ENCODE assay signal across 8 mouse cellular contexts in the genomic region with DNA sequence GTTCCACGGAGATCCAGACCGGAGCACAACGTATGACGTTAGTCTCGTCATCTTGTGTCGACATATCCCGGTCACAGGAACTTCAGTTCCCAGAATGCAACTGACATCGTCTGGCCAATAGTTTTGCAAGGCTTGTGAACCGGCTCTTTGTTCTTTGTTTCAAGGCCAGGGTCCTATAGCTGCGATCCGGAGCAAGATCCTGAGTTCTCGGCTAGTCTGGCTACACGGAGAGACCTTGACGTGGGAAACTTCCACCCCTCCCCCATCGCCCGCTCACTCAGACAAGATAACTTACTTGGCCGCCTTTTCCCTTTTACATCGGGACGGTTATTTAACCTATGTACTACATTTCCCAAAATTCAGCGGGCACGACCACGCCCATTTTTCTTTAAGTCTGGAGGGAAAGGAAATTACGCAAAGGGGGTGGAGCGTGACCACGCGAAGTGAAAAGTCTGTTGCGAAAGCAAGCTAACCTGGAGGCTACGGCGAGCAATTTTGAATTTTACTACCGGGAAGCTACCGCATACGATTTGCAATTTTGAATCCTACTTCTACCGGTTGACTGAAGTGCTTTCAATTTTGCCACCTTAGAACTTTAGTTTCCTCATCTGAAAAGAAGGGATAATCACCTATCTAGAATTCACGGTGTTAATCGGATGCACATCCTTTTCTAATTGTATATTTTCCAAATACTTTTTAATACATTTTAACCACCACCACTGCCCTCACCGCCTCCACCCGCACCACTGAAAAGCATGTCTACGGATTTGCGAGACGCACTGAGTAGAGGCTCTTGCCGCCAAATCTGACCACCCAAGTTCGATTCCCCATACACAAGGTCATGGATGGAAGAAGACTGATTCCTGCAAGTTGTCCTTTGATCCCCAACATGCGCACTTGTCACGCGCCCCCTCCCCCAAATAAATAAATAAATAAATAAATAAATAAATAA. TPM values are rescaled to one million over a fixed set of nuclear protein-coding genes. Genes with fewer than 3 reads are reported as not detected.
DNase-seq lines count a peak whose midpoint lies in the region; ATAC-seq and TF ChIP-seq lines count a peak whose summit lies in the region.

Ftsj1 (minus strand) TSS at position 73 of the 952 bp plus-strand sequence.

- no peak for TF ChIP-seq CTCF in lung, adult 2 months (IDR thresholded peaks at IDR 0.05; ENCODE audit: insufficient read depth, low read length)

- no peaks in the 10 kb centered on the region for H3K27me3 ChIP-seq in forebrain, embryonic 15.5 days

- H3K27ac ChIP-seq in forebrain, embryonic 15.5 days (replicated peaks): peak within 1 kb of the TSS; percentile 73

- ATAC-seq in forebrain, embryonic 15.5 days (replicated peaks): peak; percentile 94
- peak; percentile 96 for ATAC-seq in neutrophil, adult 5-6 weeks (ENCODE audit: extremely low read depth, insufficient number of reproducible peaks, low FRiP score, poor library complexity, severe bottlenecking)

- WGBS in forebrain, embryonic 15.5 days: 23% methylated on average over 45 of the region's 45 CpGs
- WGBS in lung, adult 2 months: 22% methylated on average over 45 of the region's 45 CpGs

- peak within 1 kb of the TSS; percentile 56 for H3K9ac ChIP-seq in forebrain, embryonic 15.5 days (replicated peaks)

- peaks cover 10% of the 10 kb centered on the region for H3K4me1 ChIP-seq in forebrain, embryonic 15.5 days
- peaks cover 2% of the 10 kb centered on the region; the same call in 1 of the 2 replicates for H3K4me1 ChIP-seq in lung, adult 2 months (ENCODE audit: control insufficient read depth, insufficient read depth, low read length)

- intact Hi-C loops in heart, postnatal 25 days (cut with DNase I): no loop called here

- no peaks in the 10 kb centered on the region for H3K36me3 ChIP-seq in forebrain, embryonic 15.5 days

- peak; percentile 93 for DNase-seq in ES-CJ7 (ENCODE audit: low read depth, low spot score)
- DNase-seq in cerebellum, adult 11 months: peak; percentile 79
- DNase-seq in heart, postnatal 25 days (ENCODE audit: low spot score): peak; percentile 74
- DNase-seq in layer of hippocampus, adult 18-20 months (ENCODE audit: low spot score in 2 of 2): peak; percentile 79 to 89
- DNase-seq in lung, adult 2 months: peak; percentile 75
- DNase-seq in thymus, adult 18-20 months: peak; percentile 68 to 82

- TF ChIP-seq POLR2A in lung, adult 2 months (IDR thresholded peaks at IDR 0.05; ENCODE audit: borderline replicate concordance, extremely low read depth, low read depth, low read length): no peak

- no peaks in the 10 kb centered on the region for H3K9me3 ChIP-seq in forebrain, embryonic 15.5 days

- peak within 1 kb of the TSS; percentile 53 for H3K4me3 ChIP-seq in forebrain, embryonic 15.5 days
- peak within 1 kb of the TSS; percentile 99 for H3K4me3 ChIP-seq in lung, adult 2 months (replicated peaks; ENCODE audit: extremely low read depth, low read depth, low read length)

- H3K4me2 ChIP-seq in forebrain, embryonic 15.5 days (replicated peaks): peak within 1 kb of the TSS; percentile 49

RNA-seq across cellular contexts. Expression of gene Ftsj1, which starts in this region (rescaled TPM):
- polyA plus RNA-seq in forebrain, embryonic 15.5 days (2015; fragmentation: Nextera tagmentation; extraction: Ambion mirVana): 51.1 and 54.3 TPM in 2 replicates
- 10 to 100 TPM; 10.3 to 10.7 TPM for total RNA-seq in heart, postnatal 25 days (2021)
- total RNA-seq in layer of hippocampus, adult 18-20 months (2021): 10 to 100 TPM; 22.9 to 23.8 TPM
- polyA plus RNA-seq in lung, adult 2 months (2012; rRNA removed): 26.3 and 33.1 TPM in 2 replicates
- 8.7 and 15.9 TPM in 2 replicates for total RNA-seq in neutrophil, adult 5-6 weeks (2017)

Comparison
In these comparisons a context has a peak if more than half of its experiments do, and no peak if none do; other contexts are left out.
1. Peak in every context shown above with its lines: DNase-seq, ATAC-seq, H3K4me3 ChIP-seq and H3K27ac ChIP-seq.